Mouse (Mus musculus): ENCODE data around the gene Ppm1j.

DNA sequence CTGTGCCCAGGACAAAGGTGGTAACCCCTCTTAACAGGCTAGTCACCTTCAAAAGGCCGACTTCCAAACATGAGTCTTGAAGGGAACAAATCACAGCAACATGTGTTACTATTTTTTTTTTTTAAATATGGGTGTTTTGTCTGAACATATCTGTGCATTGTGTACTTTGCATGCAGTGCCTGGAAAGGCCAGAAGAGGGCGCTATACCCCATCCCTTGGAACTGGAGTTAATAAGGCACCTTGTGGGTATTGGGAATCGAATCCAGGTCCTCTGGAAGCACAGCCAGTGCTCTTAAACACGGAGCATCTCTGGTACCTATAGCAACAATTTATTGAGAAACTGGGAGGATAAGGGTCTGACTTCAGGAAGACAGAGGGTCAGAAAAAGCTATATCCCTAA, 15.8 kb upstream of the Ppm1j start:
- peak; percentile 49; the same call in 1 of the 2 replicates for TF ChIP-seq CTCF (IDR thresholded peaks at IDR 0.05; ENCODE audit: control insufficient read depth, insufficient read depth, insufficient replicate concordance, low read depth, low read length)
- TF ChIP-seq POLR2A (IDR thresholded peaks at IDR 0.05; ENCODE audit: control insufficient read depth, low read depth, low read length) = no peak

All from testis, adult 2 months (tissue).